ENCODE assay signal across 8 mouse cellular contexts in genomic region chr16:29814655-29815054, GRCm38 (mm10).
DNase-seq lines count a peak whose midpoint lies in the region; ATAC-seq lines count a peak whose summit lies in the region.

No protein-coding gene starts in this region.

- H3K27me3 ChIP-seq in heart, embryonic 11.5 days (ENCODE audit: control insufficient read depth, insufficient read depth, low read length), result peaks cover 39% of the 10 kb centered on the region
- H3K27me3 ChIP-seq in lung, embryonic 15.5 days, result no peaks in the 10 kb centered on the region
- H3K27me3 ChIP-seq in intestine, embryonic 15.5 days (replicated peaks), result no peaks in the 10 kb centered on the region
- no peaks in the 10 kb centered on the region for H3K27me3 ChIP-seq in stomach, embryonic 14.5 days (ENCODE audit: control insufficient read depth, insufficient read depth, low read length)

- no peak overlapping the region for H3K9ac ChIP-seq in heart, embryonic 11.5 days (ENCODE audit: low read depth, low read length)
- H3K9ac ChIP-seq in lung, embryonic 15.5 days, result no peak overlapping the region
- H3K9ac ChIP-seq in intestine, embryonic 15.5 days, result no peak overlapping the region
- H3K9ac ChIP-seq in stomach, embryonic 14.5 days (replicated peaks; ENCODE audit: low read depth, low read length), result peak overlapping the region; percentile 93; the same call in 1 of the 2 replicates

- peak overlapping the region; percentile 81; the same call in 1 of the 2 replicates for H3K27ac ChIP-seq in heart, embryonic 11.5 days (ENCODE audit: low read depth, low read length)
- peak overlapping the region; percentile 97 for H3K27ac ChIP-seq in lung, embryonic 15.5 days
- H3K27ac ChIP-seq in intestine, embryonic 15.5 days, result peak overlapping the region; percentile 33; the same call in 1 of the 2 replicates
- H3K27ac ChIP-seq in stomach, embryonic 14.5 days (ENCODE audit: low read length), result peak overlapping the region; percentile 93

- H3K36me3 ChIP-seq in heart, embryonic 11.5 days (ENCODE audit: control insufficient read depth, insufficient read depth, low read length), result no peaks in the 10 kb centered on the region
- no peaks in the 10 kb centered on the region for H3K36me3 ChIP-seq in lung, embryonic 15.5 days
- H3K36me3 ChIP-seq in intestine, embryonic 15.5 days, result no peaks in the 10 kb centered on the region
- no peaks in the 10 kb centered on the region for H3K36me3 ChIP-seq in stomach, embryonic 14.5 days (ENCODE audit: control insufficient read depth, insufficient read depth, low read length)

- no peaks in the 10 kb centered on the region for H3K9me3 ChIP-seq in heart, embryonic 11.5 days (replicated peaks; ENCODE audit: control insufficient read depth, low read length)
- H3K9me3 ChIP-seq in lung, embryonic 15.5 days, result no peaks in the 10 kb centered on the region
- H3K9me3 ChIP-seq in intestine, embryonic 15.5 days, result no peaks in the 10 kb centered on the region
- H3K9me3 ChIP-seq in stomach, embryonic 14.5 days (ENCODE audit: control insufficient read depth, low read depth, low read length), result no peaks in the 10 kb centered on the region

- WGBS in heart, embryonic 11.5 days (ENCODE audit: insufficient replicate concordance), result 58% methylated on average over 2 of the region's 2 CpGs
- WGBS in lung, embryonic 15.5 days, result 59% methylated on average over 2 of the region's 2 CpGs
- WGBS in intestine, embryonic 15.5 days, result 58% methylated on average over 2 of the region's 2 CpGs
- 71% methylated on average over 2 of the region's 2 CpGs for WGBS in stomach, embryonic 14.5 days

- ATAC-seq in heart, embryonic 11.5 days (replicated peaks; ENCODE audit: insufficient number of reproducible peaks, low FRiP score, low TSS enrichment), result no peak
- ATAC-seq in lung, embryonic 15.5 days (ENCODE audit: borderline replicate concordance, extremely low read depth, low FRiP score, low TSS enrichment), result no peak
- no peak for ATAC-seq in intestine, embryonic 15.5 days
- ATAC-seq in stomach, embryonic 14.5 days (ENCODE audit: insufficient number of reproducible peaks, insufficient read depth, low FRiP score, low read depth), result no peak

- H3K4me1 ChIP-seq in heart, embryonic 11.5 days (ENCODE audit: control insufficient read depth, insufficient read depth, low read length), result peaks cover 20% of the 10 kb centered on the region
- H3K4me1 ChIP-seq in lung, embryonic 15.5 days, result peaks cover 46% of the 10 kb centered on the region
- H3K4me1 ChIP-seq in intestine, embryonic 15.5 days (replicated peaks), result peaks cover 43% of the 10 kb centered on the region
- H3K4me1 ChIP-seq in stomach, embryonic 14.5 days (ENCODE audit: control insufficient read depth, insufficient read depth, low read length), result peaks cover 37% of the 10 kb centered on the region

- DNase-seq in heart, adult 9 months (ENCODE audit: low spot score in 2 of 2), result no peak
- no peak for DNase-seq in lung, postnatal 4 days
- no peak for DNase-seq in cerebellum, adult 9-11 months
- no peak for DNase-seq in lung, postnatal 25 days (ENCODE audit: low spot score)

- H3K4me2 ChIP-seq in heart, embryonic 11.5 days, result peak overlapping the region; percentile 97
- peak overlapping the region; percentile 99 for H3K4me2 ChIP-seq in lung, embryonic 15.5 days
- H3K4me2 ChIP-seq in intestine, embryonic 15.5 days (replicated peaks), result peak overlapping the region; percentile 97; the same call in 1 of the 2 replicates
- peak overlapping the region; percentile 99; the same call in 1 of the 2 replicates for H3K4me2 ChIP-seq in stomach, embryonic 14.5 days (replicated peaks; ENCODE audit: low read depth, low read length)

- no peak overlapping the region for H3K4me3 ChIP-seq in heart, embryonic 11.5 days (ENCODE audit: low read depth, low read length)
- H3K4me3 ChIP-seq in lung, embryonic 15.5 days, result no peak overlapping the region
- H3K4me3 ChIP-seq in intestine, embryonic 15.5 days (replicated peaks), result no peak overlapping the region
- no peak overlapping the region for H3K4me3 ChIP-seq in stomach, embryonic 14.5 days (ENCODE audit: low read depth, low read length)

Comparison
In these comparisons a context has a peak if more than half of its experiments do, and no peak if none do; other contexts are left out.
1. H3K27ac ChIP-seq: peak in every context shown above with its lines; median percentile 97 in lung, embryonic 15.5 days; 93 in stomach, embryonic 14.5 days; 81 in heart, embryonic 11.5 days; 33 in intestine, embryonic 15.5 days.